In the genomic region with DNA sequence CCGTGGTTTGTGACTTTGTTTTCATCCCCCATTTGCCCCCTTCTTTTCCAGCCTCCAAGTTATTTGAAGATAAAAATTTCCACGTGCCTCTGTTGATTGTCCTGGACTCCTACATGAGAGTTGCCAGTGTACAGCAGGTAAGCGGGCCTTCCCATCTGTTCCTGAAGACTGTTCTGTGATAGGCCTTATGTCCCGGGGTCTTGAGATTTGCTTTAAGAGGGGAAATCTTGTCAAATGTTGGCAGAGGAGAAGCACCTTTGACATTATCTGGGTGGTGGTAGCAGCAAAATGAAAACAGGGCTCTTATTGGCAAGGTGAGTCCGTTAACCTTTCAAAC, we compare ENCODE assay signal across 8 mouse cellular contexts. TPM values are rescaled to one million over a fixed set of nuclear protein-coding genes. Genes with fewer than 3 reads are reported as not detected.
DNase-seq lines count a peak whose midpoint lies in the region; ATAC-seq and TF ChIP-seq lines count a peak whose summit lies in the region.

No protein-coding gene starts in this region.

- TF ChIP-seq CTCF in liver, adult 2 months (IDR thresholded peaks at IDR 0.05; ENCODE audit: low read depth, low read length): no peak

- no peaks in the 10 kb centered on the region for H3K27me3 ChIP-seq in liver, adult 2 months (ENCODE audit: control insufficient read depth, insufficient read depth, low read length)
- H3K27me3 ChIP-seq in embryonic facial prominence, embryonic 15.5 days: no peaks in the 10 kb centered on the region
- H3K27me3 ChIP-seq in hindbrain, embryonic 16.5 days (replicated peaks; ENCODE audit: control insufficient read depth, insufficient read depth, low read length): no peaks in the 10 kb centered on the region
- no peaks in the 10 kb centered on the region for H3K27me3 ChIP-seq in midbrain, embryonic 16.5 days (ENCODE audit: control insufficient read depth, insufficient read depth, low read depth, low read length)

- 33% methylated on average over 5 of the region's 5 CpGs for WGBS in liver, adult 2 months
- 26% methylated on average over 5 of the region's 5 CpGs for WGBS in embryonic facial prominence, embryonic 15.5 days
- WGBS in hindbrain, embryonic 16.5 days: 40% methylated on average over 5 of the region's 5 CpGs
- 44% methylated on average over 5 of the region's 5 CpGs for WGBS in midbrain, embryonic 16.5 days

- H3K27ac ChIP-seq in liver, adult 2 months (replicated peaks; ENCODE audit: insufficient read depth, low read depth, low read length): peak overlapping the region; percentile 61
- peak overlapping the region; percentile 82; the same call in 1 of the 2 replicates for H3K27ac ChIP-seq in embryonic facial prominence, embryonic 15.5 days (replicated peaks)
- H3K27ac ChIP-seq in hindbrain, embryonic 16.5 days (ENCODE audit: low read depth, low read length): no peak overlapping the region
- no peak overlapping the region for H3K27ac ChIP-seq in midbrain, embryonic 16.5 days (ENCODE audit: low read length)

- no peak for DNase-seq in liver, adult 2 months (ENCODE audit: extremely low read depth, low read depth, low spot score)
- DNase-seq in liver: no peak
- no peak for DNase-seq in urinary bladder, postnatal 14 days (ENCODE audit: low spot score)
- no peak for DNase-seq in right cerebral cortex, adult 18-20 months

- H3K4me3 ChIP-seq in liver, adult 2 months (ENCODE audit: insufficient read depth, low read depth, low read length): peak overlapping the region; percentile 77
- H3K4me3 ChIP-seq in embryonic facial prominence, embryonic 15.5 days (replicated peaks): peak overlapping the region; percentile 61
- H3K4me3 ChIP-seq in hindbrain, embryonic 16.5 days (ENCODE audit: low read length): peak overlapping the region; percentile 54
- peak overlapping the region; percentile 45 for H3K4me3 ChIP-seq in midbrain, embryonic 16.5 days (ENCODE audit: low read depth, low read length)

- peak overlapping the region; percentile 74 for H3K9ac ChIP-seq in liver, adult 2 months (ENCODE audit: low read depth, low read length)
- peak overlapping the region; percentile 49 for H3K9ac ChIP-seq in embryonic facial prominence, embryonic 15.5 days
- H3K9ac ChIP-seq in hindbrain, embryonic 16.5 days (ENCODE audit: low read depth, low read length): peak overlapping the region; percentile 75
- H3K9ac ChIP-seq in midbrain, embryonic 16.5 days (ENCODE audit: low read depth, low read length): peak overlapping the region; percentile 60

- H3K4me2 ChIP-seq in embryonic facial prominence, embryonic 15.5 days (replicated peaks): peak overlapping the region; percentile 51
- peak overlapping the region; percentile 73 for H3K4me2 ChIP-seq in hindbrain, embryonic 16.5 days (ENCODE audit: low read length)
- peak overlapping the region; percentile 65 for H3K4me2 ChIP-seq in midbrain, embryonic 16.5 days (ENCODE audit: low read length)

- H3K36me3 ChIP-seq in liver, adult 2 months (ENCODE audit: control insufficient read depth, insufficient read depth, low read length): no peaks in the 10 kb centered on the region
- no peaks in the 10 kb centered on the region for H3K36me3 ChIP-seq in embryonic facial prominence, embryonic 15.5 days
- no peaks in the 10 kb centered on the region for H3K36me3 ChIP-seq in hindbrain, embryonic 16.5 days (ENCODE audit: control insufficient read depth, insufficient read depth, low read length)
- no peaks in the 10 kb centered on the region for H3K36me3 ChIP-seq in midbrain, embryonic 16.5 days (ENCODE audit: control insufficient read depth, insufficient read depth, low read length)

- TF ChIP-seq POLR2A in liver, adult 2 months (IDR thresholded peaks at IDR 0.05; ENCODE audit: extremely low read depth, insufficient read depth, low read length): no peak

- H3K79me2 ChIP-seq in liver, adult 2 months (ENCODE audit: control insufficient read depth, insufficient read depth, low read length): no peaks in the 10 kb centered on the region

- H3K4me1 ChIP-seq in liver, adult 2 months (ENCODE audit: control insufficient read depth, insufficient read depth, low read length): peaks cover 10% of the 10 kb centered on the region; the same call in 1 of the 2 replicates
- 0 out of 2 replicates have a peak, but pooled peaks cover 2% of the 10 kb centered on the region for H3K4me1 ChIP-seq in embryonic facial prominence, embryonic 15.5 days
- H3K4me1 ChIP-seq in hindbrain, embryonic 16.5 days (ENCODE audit: control insufficient read depth, insufficient read depth, low read depth, low read length): peaks cover 4% of the 10 kb centered on the region; the same call in 1 of the 2 replicates
- H3K4me1 ChIP-seq in midbrain, embryonic 16.5 days (ENCODE audit: control insufficient read depth, insufficient read depth, low read length): peaks cover 7% of the 10 kb centered on the region; the same call in 1 of the 2 replicates

- H3K9me3 ChIP-seq in embryonic facial prominence, embryonic 15.5 days (replicated peaks): no peaks in the 10 kb centered on the region
- H3K9me3 ChIP-seq in hindbrain, embryonic 16.5 days (ENCODE audit: control insufficient read depth, low read length): no peaks in the 10 kb centered on the region
- no peaks in the 10 kb centered on the region for H3K9me3 ChIP-seq in midbrain, embryonic 16.5 days (replicated peaks; ENCODE audit: control insufficient read depth, low read length, poor library complexity, severe bottlenecking)

- no peak for ATAC-seq in embryonic facial prominence, embryonic 15.5 days (ENCODE audit: insufficient number of reproducible peaks, low FRiP score, low TSS enrichment, low read depth)
- 0 out of 2 replicates have a peak, but pooled peaks have one; percentile 3 for ATAC-seq in hindbrain, embryonic 16.5 days
- ATAC-seq in midbrain, embryonic 16.5 days: no peak
- ATAC-seq in monocyte, adult 5-6 weeks (replicated peaks; ENCODE audit: insufficient number of reproducible peaks, low FRiP score, low TSS enrichment, poor library complexity, severe bottlenecking): no peak

RNA-seq across cellular contexts. Expression of a gene that starts 0.6 kb away (rescaled TPM):
- 3.4 and 5.6 TPM in 2 replicates for total RNA-seq in liver, adult 2 months (2014; rRNA removed)
- polyA plus RNA-seq in liver, adult 2 months (2012; rRNA removed): 0.29 and 0.44 TPM in 2 replicates
- polyA plus RNA-seq in embryonic facial prominence, embryonic 15.5 days (2015; fragmentation: Nextera tagmentation; extraction: Ambion mirVana): 5.7 and 6.2 TPM in 2 replicates
- 2.4 and 2.5 TPM in 2 replicates for polyA plus RNA-seq in hindbrain, embryonic 16.5 days (2015; fragmentation: Nextera tagmentation; extraction: Ambion mirVana)
- polyA plus RNA-seq in midbrain, embryonic 16.5 days (2015; fragmentation: Nextera tagmentation; extraction: Ambion mirVana): 1.5 and 1.6 TPM in 2 replicates
- 79.5 to 92.8 TPM (median 89.4 TPM) in 3 replicates for total RNA-seq in monocyte, adult 5-6 weeks (2017)

Comparison
In these comparisons a context has a peak if more than half of its experiments do, and no peak if none do; other contexts are left out.
1. H3K27ac ChIP-seq: peak in liver, adult 2 months (single experiment) and embryonic facial prominence, embryonic 15.5 days (single experiment); none in hindbrain, embryonic 16.5 days (single experiment) and midbrain, embryonic 16.5 days (single experiment).
2. Peak in every context shown above with its lines, with median percentiles within 50 percentile points of each other: H3K4me3 ChIP-seq, H3K9ac ChIP-seq and H3K4me2 ChIP-seq.